Mouse (Mus musculus) intestine, embryonic 15.5 days (tissue): ENCODE measurements around the gene Col5a1. TPM values are rescaled to one million over a fixed set of nuclear protein-coding genes. Genes with fewer than 3 reads are reported as not detected.

Source experiments
- ATAC-seq: fragments of 200-750 bp; cut with Nextera tagmentation; 2 replicates; pipeline ENCODE4 v1.8.0; 2017; ENCODE audit warnings: moderate TSS enrichment, moderate library complexity
- H3K27ac ChIP-seq: fragments of 300-500 bp; sonication (generic); 2 replicates; pipeline ENCODE4 v1.5.1; 2015; ENCODE audit warnings: mild to moderate bottlenecking, inconsistent platforms
- H3K27me3 ChIP-seq: fragments of 300-500 bp; sonication (generic); replicated peaks from 2 replicates; pipeline ENCODE4 v1.6.1; 2015; ENCODE audit warnings: inconsistent platforms
- H3K36me3 ChIP-seq: fragments of 300-500 bp; sonication (generic); 2 replicates; pipeline ENCODE4 v1.6.1; 2015; ENCODE audit warnings: inconsistent platforms
- H3K4me1 ChIP-seq: fragments of 300-500 bp; sonication (generic); replicated peaks from 2 replicates; pipeline ENCODE4 v1.6.1; 2015; ENCODE audit warnings: inconsistent platforms
- H3K4me2 ChIP-seq: fragments of 300-500 bp; sonication (generic); replicated peaks from 2 replicates; pipeline ENCODE4 v1.6.1; 2015; ENCODE audit warnings: mild to moderate bottlenecking, inconsistent platforms
- H3K4me3 ChIP-seq: fragments of 300-500 bp; sonication (generic); replicated peaks from 2 replicates; pipeline ENCODE4 v1.5.1; 2015; ENCODE audit warnings: inconsistent platforms
- H3K9ac ChIP-seq: fragments of 300-500 bp; sonication (generic); 2 replicates; pipeline ENCODE4 v1.6.1; 2015; ENCODE audit warnings: inconsistent platforms
- H3K9me3 ChIP-seq: fragments of 300-500 bp; sonication (generic); 2 replicates; pipeline ENCODE4 v1.6.1; 2016; ENCODE audit warnings: inconsistent platforms
- WGBS: fragments of 180-500 bp; shearing (Covaris S2); methylation state at CpG from one replicate; pipeline ENCODE4 v1.1.7; 2015; 5-methylcytosine and 5-hydroxymethylcytosine counted together
- polyA plus RNA-seq: library from polyadenylated mRNA; unstranded; fragments of >200 nt; fragmentation: Nextera tagmentation; extraction: Ambion mirVana; gene quantifications from 2 replicates; pipeline ENCODE4 v1.2.1, GENCODE M21; 2015

Col5a1 gene
- polyA plus RNA-seq, 1 experiment from 2014 or later, result 97.9 TPM

GRCm38 (mm10) chr2:28025776-28026175 lies 139.6 kb downstream of the Col5a1 start:
- Histone ChIP-seq H3K4me2 (no peak overlapping the region), H3K9me3 (no peaks in the 10 kb centered on the region), H3K27ac (no peak overlapping the region), H3K9ac (no peak overlapping the region), H3K4me3 (no peak overlapping the region), H3K4me1 (no peaks in the 10 kb centered on the region), H3K27me3 (no peaks in the 10 kb centered on the region), H3K36me3 (peaks cover 16% of the 10 kb centered on the region)
- WGBS, result 88% methylated on average over 4 of the region's 4 CpGs
- no peak for ATAC-seq

DNA sequence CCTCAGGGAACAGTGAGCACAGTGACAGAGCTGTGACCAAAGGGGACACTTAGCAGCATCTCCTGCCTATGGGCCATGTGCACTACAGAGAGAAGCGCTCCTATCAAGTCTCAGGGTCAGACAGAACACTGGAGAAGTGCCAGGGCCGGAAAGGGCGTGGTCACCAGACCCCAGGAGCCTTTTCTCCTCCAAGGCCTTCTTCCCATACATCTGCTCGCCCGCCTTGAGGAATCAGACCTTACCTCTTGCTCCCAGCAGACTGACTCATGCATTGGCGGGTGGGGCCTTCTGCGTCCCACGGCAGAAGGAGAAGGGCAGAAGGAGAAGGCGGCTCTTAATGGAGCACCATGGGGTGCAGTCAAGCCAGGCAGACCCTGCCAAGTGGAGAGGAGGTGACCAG lies 145.6 kb downstream of the Col5a1 start:
- 81% methylated on average over 9 of the region's 9 CpGs for WGBS

DNA sequence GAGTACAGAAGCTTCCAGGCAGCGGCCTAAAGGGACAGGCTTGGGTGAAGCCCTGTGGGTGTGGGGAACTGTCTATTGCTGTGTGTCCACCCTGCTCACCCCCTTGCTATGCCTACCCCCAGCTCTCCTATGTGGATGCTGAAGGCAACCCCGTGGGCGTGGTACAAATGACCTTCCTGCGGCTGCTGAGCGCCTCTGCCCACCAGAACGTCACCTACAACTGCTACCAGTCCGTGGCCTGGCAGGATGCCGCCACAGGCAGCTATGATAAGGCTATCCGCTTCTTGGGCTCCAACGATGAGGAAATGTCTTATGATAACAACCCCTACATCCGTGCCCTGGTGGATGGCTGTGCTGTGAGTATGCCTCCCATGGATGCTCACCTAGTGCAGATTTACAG lies 146.2 kb downstream of the Col5a1 start:
- Histone ChIP-seq H3K27ac (no peak overlapping the region), H3K9ac (no peak overlapping the region), H3K36me3 (peaks cover 11% of the 10 kb centered on the region; the same call in 1 of the 2 replicates), H3K4me3 (no peak overlapping the region), H3K27me3 (no peaks in the 10 kb centered on the region), H3K4me2 (no peak overlapping the region), H3K9me3 (no peaks in the 10 kb centered on the region), H3K4me1 (no peaks in the 10 kb centered on the region)
- ATAC-seq, result no peak
- WGBS, result 89% methylated on average over 11 of the region's 11 CpGs

More for the DNA sequence above, 145.6 kb downstream of the Col5a1 start:
- Histone ChIP-seq H3K4me2 (no peak overlapping the region), H3K4me1 (no peaks in the 10 kb centered on the region), H3K9me3 (no peaks in the 10 kb centered on the region), H3K9ac (no peak overlapping the region), H3K4me3 (no peak overlapping the region), H3K36me3 (peaks cover 11% of the 10 kb centered on the region; the same call in 1 of the 2 replicates), H3K27ac (no peak overlapping the region), H3K27me3 (no peaks in the 10 kb centered on the region)
- no peak for ATAC-seq

DNA sequence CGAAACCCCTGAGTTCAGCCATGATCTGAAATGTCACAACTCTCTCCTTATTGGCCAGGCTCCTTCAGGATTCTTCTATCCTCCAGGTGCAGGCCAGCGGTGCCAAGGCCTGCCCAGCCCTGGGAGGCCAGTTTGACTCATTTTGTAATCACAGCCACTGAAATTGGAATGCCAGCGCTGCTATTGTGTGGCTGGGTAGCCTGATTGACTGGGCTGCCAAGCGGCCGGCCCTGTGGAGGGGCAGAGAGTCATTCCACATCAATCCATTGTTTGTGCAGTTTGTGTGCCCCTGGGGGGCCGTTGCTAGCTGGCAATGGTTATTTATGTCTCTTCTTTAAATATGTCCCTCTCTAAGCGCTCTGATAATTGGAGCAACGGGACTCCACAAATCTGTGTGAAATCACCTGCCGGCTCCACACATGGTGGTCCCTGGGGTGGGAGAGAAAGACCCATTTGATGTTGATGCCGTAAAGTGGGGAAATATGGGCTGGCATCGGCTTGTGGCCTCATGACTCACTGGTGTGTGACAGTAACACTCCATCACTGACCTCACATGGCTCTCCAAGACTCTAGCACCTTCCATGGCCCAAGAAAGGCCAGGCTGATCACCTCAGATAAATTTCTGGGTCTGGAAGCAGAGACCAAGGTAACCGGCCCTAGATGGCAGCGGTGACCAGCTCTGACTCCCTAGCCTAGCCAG lies 147.9 kb downstream of the Col5a1 start:
- Histone ChIP-seq H3K9me3 (no peaks in the 10 kb centered on the region), H3K27me3 (no peaks in the 10 kb centered on the region), H3K4me2 (no peak overlapping the region), H3K9ac (no peak overlapping the region), H3K27ac (no peak overlapping the region), H3K36me3 (peaks cover 9% of the 10 kb centered on the region; the same call in 1 of the 2 replicates), H3K4me1 (no peaks in the 10 kb centered on the region), H3K4me3 (no peak overlapping the region)
- no peak for ATAC-seq
- 85% methylated on average over 13 of the region's 13 CpGs for WGBS

DNA sequence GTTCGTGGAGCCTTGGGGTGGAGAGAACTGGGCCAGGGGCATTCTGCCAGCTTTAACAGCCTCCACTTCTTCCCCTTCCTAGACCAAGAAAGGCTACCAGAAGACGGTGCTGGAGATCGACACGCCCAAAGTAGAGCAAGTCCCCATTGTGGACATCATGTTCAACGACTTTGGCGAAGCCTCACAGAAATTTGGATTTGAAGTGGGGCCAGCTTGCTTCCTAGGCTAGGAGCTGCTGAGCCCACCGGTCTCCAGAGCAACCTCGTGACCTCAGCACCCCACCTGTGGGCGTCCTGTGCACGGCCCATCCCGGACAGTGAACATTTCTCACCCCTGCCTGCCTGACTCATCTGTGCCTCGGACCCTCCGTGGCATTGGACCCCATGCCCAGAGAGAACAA lies 150.6 kb downstream of the Col5a1 start:
- no peak overlapping the region for H3K27ac ChIP-seq
- no peak overlapping the region for H3K4me2 ChIP-seq
- H3K4me3 ChIP-seq, result no peak overlapping the region
- H3K4me1 ChIP-seq, result no peaks in the 10 kb centered on the region
- WGBS, result 87% methylated on average over 13 of the region's 13 CpGs
- peaks cover 11% of the 10 kb centered on the region; the same call in 1 of the 2 replicates for H3K36me3 ChIP-seq
- no peaks in the 10 kb centered on the region for H3K27me3 ChIP-seq
- no peak for ATAC-seq
- no peak overlapping the region for H3K9ac ChIP-seq
- H3K9me3 ChIP-seq, result no peaks in the 10 kb centered on the region

- no peak for ATAC-seq
- Histone ChIP-seq H3K36me3 (peaks cover 7% of the 10 kb centered on the region; the same call in 1 of the 2 replicates), H3K4me2 (no peak overlapping the region), H3K27me3 (no peaks in the 10 kb centered on the region), H3K4me1 (no peaks in the 10 kb centered on the region), H3K9me3 (no peaks in the 10 kb centered on the region), H3K27ac (no peak overlapping the region), H3K9ac (no peak overlapping the region), H3K4me3 (no peak overlapping the region)
- WGBS, result 64% methylated on average over 12 of the region's 12 CpGs
Measured at GRCm38 (mm10) chr2:28037505-28038390, 151.5 kb downstream of the Col5a1 start.

GRCm38 (mm10) chr2:28038391-28039096 lies 152.3 kb downstream of the Col5a1 start:
- no peak for ATAC-seq
- Histone ChIP-seq H3K4me1 (no peaks in the 10 kb centered on the region), H3K4me3 (no peak overlapping the region), H3K27me3 (no peaks in the 10 kb centered on the region), H3K27ac (no peak overlapping the region), H3K4me2 (no peak overlapping the region), H3K36me3 (peaks cover 5% of the 10 kb centered on the region; the same call in 1 of the 2 replicates), H3K9ac (no peak overlapping the region), H3K9me3 (no peaks in the 10 kb centered on the region)
- 78% methylated on average over 14 of the region's 14 CpGs for WGBS

DNA sequence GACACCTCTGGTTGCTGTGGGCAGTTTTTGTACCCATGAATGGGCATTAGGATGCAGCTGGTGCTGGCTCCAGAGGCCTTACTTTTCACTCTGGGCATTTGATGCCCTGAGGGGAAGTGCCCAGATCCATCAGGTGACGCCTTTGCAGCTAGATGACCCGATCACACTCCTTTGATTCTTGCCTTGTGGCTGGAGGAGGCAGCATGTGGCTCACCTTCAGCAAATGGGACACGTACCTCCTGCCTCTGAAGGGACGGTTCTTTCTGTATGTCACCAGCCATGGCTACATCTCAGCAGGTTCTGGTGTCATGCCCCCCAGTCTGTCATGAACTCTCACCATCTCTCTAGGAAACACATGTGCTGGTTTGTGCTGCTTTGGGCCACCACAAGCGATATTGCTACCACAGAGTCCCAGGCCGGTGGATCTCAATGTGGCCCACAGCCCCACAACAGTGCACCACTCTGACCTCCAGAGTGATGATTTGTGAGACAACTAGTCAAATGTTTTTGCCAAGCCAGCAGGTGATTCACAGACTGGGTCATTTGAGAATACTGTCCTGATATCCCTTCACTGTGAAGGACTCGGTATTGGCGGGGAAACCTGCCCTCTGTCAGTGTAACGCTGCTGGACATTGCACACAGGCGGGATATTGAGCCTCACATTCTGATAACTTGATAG lies 153.6 kb downstream of the Col5a1 start:
- Histone ChIP-seq H3K4me3 (no peak overlapping the region), H3K27ac (no peak overlapping the region), H3K27me3 (no peaks in the 10 kb centered on the region), H3K9ac (no peak overlapping the region), H3K9me3 (no peaks in the 10 kb centered on the region), H3K4me2 (no peak overlapping the region), H3K4me1 (no peaks in the 10 kb centered on the region), H3K36me3 (peaks cover 3% of the 10 kb centered on the region; the same call in 1 of the 2 replicates)
- 95% methylated on average over 10 of the region's 10 CpGs for WGBS
- no peak for ATAC-seq

DNA sequence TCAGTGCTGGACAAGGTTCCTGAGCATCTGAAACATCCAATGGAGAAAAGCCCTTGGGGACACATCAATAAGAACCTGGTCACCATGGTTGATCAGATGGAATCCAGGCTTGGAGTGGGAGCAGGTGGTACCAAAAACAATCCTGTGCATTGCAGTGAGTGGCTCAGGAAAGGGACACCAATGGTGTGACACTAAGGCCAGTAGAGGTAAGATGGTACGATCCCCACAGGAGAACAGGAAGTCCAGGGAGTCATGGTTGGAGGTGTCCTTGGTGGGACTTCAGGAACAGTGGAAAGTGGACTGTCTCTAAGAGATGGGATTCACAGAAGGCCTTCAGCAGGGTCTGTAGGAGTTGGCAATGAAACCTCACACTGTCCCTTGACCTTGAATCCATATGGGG lies 154.2 kb downstream of the Col5a1 start:
- Histone ChIP-seq H3K4me2 (no peak overlapping the region), H3K9me3 (no peaks in the 10 kb centered on the region), H3K36me3 (peaks cover 3% of the 10 kb centered on the region; the same call in 1 of the 2 replicates), H3K4me1 (no peaks in the 10 kb centered on the region), H3K9ac (no peak overlapping the region), H3K27me3 (no peaks in the 10 kb centered on the region), H3K27ac (no peak overlapping the region), H3K4me3 (no peak overlapping the region)
- WGBS, result 97% methylated on average over 1 of the region's 1 CpGs
- no peak for ATAC-seq

DNA sequence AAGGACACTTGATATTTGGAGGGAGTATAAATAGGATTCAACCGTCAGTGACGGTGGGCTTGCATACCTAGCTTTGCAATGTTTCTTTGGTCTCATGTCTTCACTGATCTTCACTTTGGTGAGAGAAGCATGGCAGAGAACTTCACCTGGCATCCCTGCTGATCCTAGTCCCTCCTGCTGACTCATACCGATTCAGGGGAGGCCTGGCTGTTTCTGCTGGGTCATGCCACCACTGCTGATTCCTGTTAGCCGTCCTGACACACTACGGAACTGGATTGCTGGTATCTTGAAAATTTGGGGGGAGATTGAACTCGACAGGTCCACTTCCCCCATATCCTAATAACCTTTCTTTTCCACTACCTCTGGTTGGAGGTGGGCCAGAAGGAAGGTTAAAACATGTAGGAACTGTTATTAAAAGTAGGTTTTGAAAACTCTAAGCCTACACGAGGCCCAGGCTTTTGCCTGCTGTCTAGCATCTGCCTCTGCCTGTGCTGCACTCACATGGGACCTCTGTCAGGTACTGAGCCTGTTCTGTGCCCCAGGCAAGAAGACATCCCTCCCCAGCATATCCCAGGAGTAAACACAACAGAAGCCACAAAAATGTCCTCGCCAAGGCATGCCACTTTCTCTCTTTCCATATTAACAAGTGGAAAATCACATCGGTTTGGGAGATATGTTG lies 158.8 kb downstream of the Col5a1 start:
- 0 out of 2 replicates have a peak, but pooled peaks cover 5% of the 10 kb centered on the region for H3K4me1 ChIP-seq
- WGBS, result 84% methylated on average over 9 of the region's 9 CpGs
- no peaks in the 10 kb centered on the region for H3K36me3 ChIP-seq
- H3K9me3 ChIP-seq, result no peaks in the 10 kb centered on the region
- no peak overlapping the region for H3K9ac ChIP-seq
- no peak for ATAC-seq
- H3K27me3 ChIP-seq, result no peaks in the 10 kb centered on the region
- no peak overlapping the region for H3K27ac ChIP-seq
- H3K4me3 ChIP-seq, result no peak overlapping the region
- H3K4me2 ChIP-seq, result no peak overlapping the region

DNA sequence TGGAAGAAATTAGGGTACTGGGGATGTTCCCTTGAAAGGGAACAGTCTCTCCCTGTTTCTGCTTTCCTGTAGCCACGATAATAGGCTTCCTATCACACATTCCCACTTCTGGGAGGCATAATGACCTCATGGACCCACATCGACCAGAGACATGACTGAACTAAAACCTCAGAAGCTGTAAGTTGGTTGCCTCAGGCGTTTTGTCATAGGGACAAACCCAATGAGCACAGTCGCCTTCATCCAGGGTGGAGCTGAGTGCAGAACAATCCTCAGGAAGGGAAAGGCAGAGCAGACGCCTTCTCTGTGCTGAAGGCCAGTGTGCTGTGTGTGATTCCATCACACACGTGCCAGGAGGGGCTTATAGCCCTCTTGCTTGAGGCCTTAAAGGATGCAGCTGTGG lies 160.1 kb downstream of the Col5a1 start:
- no peak overlapping the region for H3K27ac ChIP-seq

More for the DNA sequence above, 160.1 kb downstream of the Col5a1 start:
- Histone ChIP-seq H3K4me3 (no peak overlapping the region), H3K4me1 (0 out of 2 replicates have a peak, but pooled peaks cover 5% of the 10 kb centered on the region), H3K9ac (no peak overlapping the region), H3K27me3 (no peaks in the 10 kb centered on the region), H3K9me3 (no peaks in the 10 kb centered on the region), H3K36me3 (no peaks in the 10 kb centered on the region), H3K4me2 (no peak overlapping the region)
- ATAC-seq, result no peak
- WGBS, result 74% methylated on average over 6 of the region's 6 CpGs
